Mouse (Mus musculus): Measurements from ENCODE around the gene Rcor3. TPM values are rescaled to one million over a fixed set of nuclear protein-coding genes. Genes with fewer than 3 reads are reported as not detected.

The Rcor3 gene
- total RNA-seq, 2 experiments from 2014 or later, result 23.9 to 35.8 TPM

- peak; percentile 67 for DNase-seq
Measured at GRCm38 (mm10) chr1:192094451-192095170, 43.3 kb downstream of the Rcor3 start.

GRCm38 (mm10) chr1:192092879-192093660 lies 44.8 kb downstream of the Rcor3 start:
- peak; percentile 78 for DNase-seq

GRCm38 (mm10) chr1:192091806-192092772 lies 45.8 kb downstream of the Rcor3 start, which contains the start of gene Traf5:
Traf5 (minus strand) TSS chr1:192092559.
- peak; percentile 98 for DNase-seq

- no peak for DNase-seq
Measured at GRCm38 (mm10) chr1:192090689-192091567, 46.9 kb downstream of the Rcor3 start.

GRCm38 (mm10) chr1:192090281-192090680 lies 47.6 kb downstream of the Rcor3 start:
- DNase-seq, result no peak

GRCm38 (mm10) chr1:192089208-192090166 lies 48.4 kb downstream of the Rcor3 start:
- DNase-seq, result no peak

- no peak for DNase-seq
Measured at GRCm38 (mm10) chr1:192088011-192088410, 49.9 kb downstream of the Rcor3 start.

- DNase-seq, result no peak
Measured at GRCm38 (mm10) chr1:192087098-192087497, 50.8 kb downstream of the Rcor3 start.

GRCm38 (mm10) chr1:192086279-192087037 lies 51.4 kb downstream of the Rcor3 start:
- DNase-seq, result no peak

GRCm38 (mm10) chr1:192085218-192085617 lies 52.6 kb downstream of the Rcor3 start:
- DNase-seq, result no peak

GRCm38 (mm10) chr1:192082646-192083045 lies 55.2 kb downstream of the Rcor3 start:
- no peak for DNase-seq

GRCm38 (mm10) chr1:192081129-192081528 lies 56.7 kb downstream of the Rcor3 start:
- DNase-seq, result no peak

GRCm38 (mm10) chr1:192079121-192079520 lies 58.7 kb downstream of the Rcor3 start:
- no peak for DNase-seq

GRCm38 (mm10) chr1:192078406-192078805 lies 59.5 kb downstream of the Rcor3 start:
- DNase-seq, result no peak

GRCm38 (mm10) chr1:192076796-192077535 lies 60.9 kb downstream of the Rcor3 start:
- no peak for DNase-seq

GRCm38 (mm10) chr1:192076101-192076500 lies 61.8 kb downstream of the Rcor3 start:
- DNase-seq, result no peak

- DNase-seq, result no peak
Measured at GRCm38 (mm10) chr1:192074824-192075223, 63.0 kb downstream of the Rcor3 start.

GRCm38 (mm10) chr1:192072426-192072825 lies 65.4 kb downstream of the Rcor3 start:
- peak; percentile 41 for DNase-seq

Measured in gastrocnemius, postnatal 10 days (tissue).